Mouse (Mus musculus) 416B (cell line): Measurements from ENCODE around the gene Sf3a1.
A peak's percentile ranks its signal among the peaks of the same experiment; 100 is the strongest.

Experiments used
- DNase-seq: peaks from one replicate; pipeline ENCODE4 v3.0.0; 2011; ENCODE audit warnings: low read depth

Gene Sf3a1

DNA sequence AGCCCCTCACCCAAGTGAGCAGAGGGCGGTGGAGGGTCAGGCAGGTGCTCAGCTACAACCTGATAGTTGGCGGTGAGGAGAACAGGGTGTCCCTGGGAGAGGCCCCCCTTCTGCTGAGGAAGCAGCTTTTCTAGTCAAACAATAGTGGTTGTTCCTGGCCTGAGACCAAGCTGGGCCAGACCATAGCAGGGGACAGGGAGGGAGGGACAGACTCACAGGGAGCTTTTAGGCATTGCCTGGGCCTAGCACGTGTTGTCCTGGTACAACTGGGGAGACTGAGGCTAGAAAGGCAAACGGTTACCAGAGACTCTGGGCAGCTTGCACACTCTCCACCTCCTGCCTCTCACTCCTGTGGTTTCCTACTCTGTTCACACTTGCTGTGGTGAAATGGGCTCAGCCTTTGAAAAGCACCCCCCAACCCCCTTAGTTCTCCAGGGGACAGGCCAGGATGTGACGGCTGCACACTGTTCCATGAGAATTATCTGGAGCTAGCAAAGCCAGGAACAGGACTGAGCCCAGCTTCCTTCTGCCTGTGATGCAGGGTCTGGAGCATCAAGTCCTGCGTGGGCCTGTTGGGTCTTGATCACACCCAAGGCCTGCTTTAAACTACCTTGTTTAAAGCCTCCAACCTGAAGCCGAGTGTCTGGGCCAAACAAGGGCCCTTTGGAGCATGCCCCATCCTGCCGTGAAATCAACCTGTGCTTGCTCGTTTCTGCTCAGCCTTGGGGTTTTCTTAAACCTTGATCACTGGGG is 56.3 kb downstream of the Sf3a1 start:
- no peak for DNase-seq

DNA sequence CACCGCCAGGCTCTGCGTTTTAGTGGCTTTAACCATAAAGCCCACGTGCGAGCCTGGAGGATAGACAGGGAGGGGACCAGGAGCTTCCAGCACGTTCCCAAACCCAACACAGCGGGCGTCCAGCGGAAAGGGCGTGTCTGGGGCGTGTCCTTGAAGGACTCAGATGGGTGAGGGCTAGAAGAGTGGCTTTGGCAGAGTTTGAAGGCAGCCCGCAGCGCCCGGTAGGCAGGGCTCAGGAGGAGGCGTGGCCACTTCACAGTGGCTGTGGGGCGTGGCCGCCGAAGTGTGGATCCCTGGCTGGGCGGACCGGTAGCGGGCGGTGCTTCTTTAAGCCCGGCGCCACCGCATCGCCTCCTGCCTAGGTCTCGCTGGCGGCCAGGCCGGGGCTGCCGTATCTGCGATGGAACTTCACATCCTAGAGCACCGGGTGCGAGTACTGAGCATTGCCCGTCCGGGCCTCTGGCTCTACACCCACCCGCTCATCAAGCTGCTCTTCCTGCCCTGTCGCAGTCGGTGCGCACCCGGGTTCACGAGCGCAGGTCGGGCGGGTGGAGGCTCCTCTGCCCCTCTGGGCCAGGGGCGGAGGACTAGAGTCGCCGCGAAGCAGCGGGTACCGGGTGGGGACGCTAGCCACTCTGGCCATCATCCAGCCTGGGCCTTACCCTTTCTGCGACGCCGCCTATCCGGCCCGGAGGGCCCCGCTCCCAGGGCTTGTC is 57.9 kb downstream of the Sf3a1 start, which contains the start of gene Castor1:
TSS of gene Castor1 (plus strand) at position 312 of the 716 bp plus-strand sequence.
- DNase-seq = no peak

DNA sequence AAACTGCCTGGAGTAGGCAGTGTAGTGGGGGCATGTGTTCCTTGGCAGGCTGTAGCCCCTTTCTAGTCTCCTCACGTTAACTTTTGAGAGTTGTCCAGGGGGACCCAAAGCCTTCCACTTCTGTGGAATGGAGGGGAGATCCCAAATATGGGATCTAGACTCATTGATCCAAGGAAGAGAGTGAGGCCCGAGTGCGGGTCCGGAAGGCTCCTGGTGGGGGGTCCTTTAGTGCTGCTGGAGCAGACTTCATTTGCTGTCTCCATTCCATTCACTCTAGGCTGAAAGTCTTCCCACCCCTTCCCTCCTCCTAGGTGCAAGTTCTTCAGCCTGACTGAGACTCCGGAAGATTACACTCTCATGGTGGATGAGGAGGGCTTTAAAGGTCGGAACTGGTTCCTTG is 58.5 kb downstream of the Sf3a1 start:
- DNase-seq = no peak

DNA sequence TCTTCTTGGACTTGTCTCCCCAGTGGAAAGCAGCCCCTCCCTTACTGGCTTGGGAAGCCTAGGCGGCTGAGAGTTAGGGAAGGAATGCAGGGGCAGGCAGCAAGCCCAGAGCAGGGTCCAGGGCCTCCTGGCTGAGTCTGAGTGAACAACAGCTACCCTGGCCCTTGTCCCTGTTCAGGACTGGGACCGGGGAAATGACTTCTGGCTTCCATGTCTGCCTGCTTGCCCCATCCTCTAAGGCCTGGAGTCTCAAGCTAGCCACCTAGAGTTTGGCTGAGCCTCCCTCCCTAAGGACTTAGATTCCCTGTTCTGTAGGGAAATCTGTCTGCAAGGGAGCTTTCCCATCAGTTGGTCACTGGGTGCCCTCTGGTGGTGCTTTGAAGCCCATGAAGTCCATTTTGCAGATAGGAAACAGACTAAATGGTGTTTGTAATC is 59.2 kb downstream of the Sf3a1 start:
- DNase-seq = peak; percentile 81

DNA sequence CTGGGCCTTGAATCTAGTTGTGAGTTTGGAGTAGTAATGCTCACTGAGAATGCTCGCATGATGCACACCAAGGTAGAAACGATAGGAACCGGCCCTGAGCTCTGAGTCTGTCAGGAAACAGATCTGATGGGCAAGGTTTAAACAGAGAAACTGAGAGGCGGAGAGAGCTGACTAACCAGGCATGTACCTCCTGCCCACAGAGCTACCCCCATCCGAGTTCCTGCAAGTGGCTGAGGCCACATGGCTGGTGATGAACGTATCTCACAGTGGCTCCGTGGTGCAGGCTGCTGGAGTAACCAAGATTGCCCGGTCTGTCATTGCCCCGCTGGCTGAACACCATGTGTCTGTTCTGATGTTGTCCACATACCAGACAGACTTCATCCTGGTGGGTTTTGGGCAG is 59.8 kb downstream of the Sf3a1 start:
- no peak for DNase-seq

DNA sequence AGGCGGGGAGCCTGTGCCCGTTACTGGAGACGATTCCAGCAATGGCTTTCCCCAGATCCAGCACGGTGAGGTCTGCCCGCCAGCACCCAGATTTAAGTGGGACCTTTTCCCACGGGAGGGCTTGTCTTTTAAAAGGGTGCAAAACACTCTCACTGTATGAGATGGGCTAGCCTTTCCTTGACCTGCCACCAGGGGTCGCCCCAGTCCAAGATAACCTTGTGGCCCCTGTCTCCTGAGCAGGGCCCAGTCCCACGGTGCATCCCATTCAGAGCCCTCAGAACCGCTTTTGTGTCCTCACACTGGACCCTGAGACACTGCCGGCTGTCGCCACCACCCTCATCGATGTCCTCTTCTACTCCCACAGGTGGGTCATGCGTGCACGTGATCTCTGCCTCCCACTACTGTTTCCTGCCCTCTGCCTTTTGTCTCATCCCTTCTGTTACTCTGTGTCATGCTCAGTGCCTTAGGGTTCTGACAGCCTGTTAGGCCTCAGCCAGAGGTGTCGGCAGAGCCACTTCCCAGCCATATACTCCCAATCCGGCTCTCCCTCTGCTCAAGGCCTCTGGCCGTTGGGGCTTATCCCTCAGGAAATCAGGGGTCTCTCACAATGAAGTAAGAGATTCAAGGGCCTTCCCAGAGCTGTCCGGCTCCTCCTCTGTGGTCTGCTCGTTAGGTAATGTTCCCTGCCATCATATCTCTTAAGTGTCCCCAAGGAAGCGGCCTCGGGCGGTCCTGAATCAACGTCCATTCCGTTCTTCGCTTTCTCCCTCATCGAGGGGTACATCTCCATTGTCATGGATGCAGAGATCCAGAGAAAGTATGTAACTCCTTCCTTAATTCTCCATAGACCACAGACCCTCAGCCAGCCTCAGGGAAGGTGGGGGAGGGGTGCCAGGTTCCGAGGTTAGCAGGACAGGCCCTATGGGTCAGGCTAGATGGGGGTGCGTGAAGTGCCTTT is 60.6 kb downstream of the Sf3a1 start:
- peak; percentile 76 for DNase-seq

DNA sequence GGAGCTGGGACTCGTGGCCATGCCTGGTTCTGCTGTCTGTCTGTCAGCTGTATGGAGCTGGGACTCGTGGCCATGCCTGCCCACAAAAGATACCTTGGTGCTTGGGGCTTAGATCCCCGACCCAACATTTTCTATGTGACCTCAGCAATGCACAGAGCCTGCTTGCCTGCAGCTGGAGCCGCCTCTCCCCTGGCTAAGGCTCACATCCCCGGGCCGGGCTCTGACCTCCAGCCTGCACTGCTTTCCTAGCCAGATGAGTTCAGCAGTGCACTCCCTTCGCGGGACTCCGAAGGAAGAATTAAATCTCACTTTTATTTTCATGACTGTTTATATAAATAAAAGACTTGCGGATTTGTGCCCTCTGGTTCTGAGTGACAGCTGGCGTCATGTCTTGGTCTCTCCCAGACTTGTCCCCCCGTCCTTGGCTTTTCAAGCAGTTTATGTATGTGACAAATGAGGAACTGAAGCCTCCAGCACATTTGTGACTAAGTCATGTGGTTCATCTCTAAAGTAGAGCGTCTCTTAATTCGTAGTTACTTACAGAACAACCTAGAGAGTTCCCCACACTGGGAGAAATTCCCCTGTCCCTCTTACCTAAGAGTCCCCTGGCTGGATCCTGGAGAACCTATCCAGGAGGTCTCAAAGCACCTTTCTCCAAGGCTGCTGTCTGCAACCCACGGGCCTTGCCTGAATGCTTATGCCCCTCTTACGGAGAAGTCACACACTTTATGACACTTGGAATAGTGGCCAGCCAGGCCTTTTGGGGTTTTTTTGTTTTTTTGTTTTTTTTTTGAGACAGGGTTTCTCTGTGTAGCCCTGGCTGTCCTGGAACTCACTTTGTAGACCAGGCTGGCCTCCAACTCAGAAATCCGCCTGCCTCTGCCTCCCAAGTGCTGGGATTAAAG is 62.1 kb downstream of the Sf3a1 start:
- DNase-seq = no peak

DNA sequence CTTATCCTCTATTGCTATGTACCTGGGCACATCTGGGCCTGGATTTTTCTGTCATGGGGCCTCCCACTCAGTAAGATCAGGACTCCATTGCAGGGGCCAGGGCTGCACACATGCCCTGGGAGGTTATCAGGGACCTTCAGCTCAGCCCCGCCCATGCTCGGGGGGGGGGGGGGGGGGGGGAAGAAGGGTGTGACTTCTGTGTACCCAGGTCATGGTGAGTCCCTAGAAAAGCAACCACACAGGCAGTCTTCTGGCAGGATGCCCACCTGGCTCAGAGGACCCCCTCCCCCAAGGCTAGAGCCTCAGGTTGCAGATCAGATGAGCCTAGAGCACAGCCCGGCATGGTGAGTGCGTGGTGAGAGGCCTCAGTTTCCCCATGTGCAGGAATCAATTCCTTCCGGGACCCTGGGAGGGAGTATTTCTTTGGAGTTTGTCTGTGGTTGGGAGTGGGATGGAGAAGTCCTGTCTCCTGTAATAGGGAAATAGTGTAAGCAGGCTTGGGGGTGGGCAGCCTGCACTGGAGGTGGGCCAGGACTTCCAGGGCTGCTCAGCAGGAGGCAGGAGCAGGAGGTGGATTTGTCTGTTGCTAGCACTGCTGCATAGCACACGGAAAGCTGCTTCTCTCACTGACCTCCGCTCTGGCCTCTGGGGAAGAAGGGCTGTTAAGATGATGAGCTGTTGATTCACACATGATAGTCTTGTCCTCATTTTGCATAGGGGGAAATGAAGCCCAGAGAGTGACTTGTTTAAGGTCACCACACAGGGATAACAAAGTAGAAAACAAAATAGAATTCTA is 63.4 kb downstream of the Sf3a1 start:
- no peak for DNase-seq

DNA sequence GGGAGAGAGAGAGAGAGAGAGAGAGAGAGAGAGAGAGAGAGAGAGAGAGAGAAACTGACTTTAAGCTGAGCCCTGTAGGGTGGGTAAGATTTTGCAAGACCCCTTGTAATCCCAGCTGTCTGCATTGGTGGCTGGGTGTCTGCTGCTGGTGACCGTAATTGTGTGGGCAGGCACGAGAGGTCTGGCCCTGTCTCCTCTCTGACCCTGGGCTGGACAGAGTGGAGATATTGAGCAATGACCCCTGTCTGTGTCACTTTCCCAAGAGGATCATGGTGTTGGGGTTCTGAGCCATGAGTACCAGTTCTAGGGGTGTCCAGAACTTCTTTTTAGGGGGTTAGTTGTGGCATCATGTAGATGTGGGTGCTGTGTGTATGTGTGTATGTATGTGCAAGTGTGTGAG is 64.1 kb downstream of the Sf3a1 start:
- no peak for DNase-seq

DNA sequence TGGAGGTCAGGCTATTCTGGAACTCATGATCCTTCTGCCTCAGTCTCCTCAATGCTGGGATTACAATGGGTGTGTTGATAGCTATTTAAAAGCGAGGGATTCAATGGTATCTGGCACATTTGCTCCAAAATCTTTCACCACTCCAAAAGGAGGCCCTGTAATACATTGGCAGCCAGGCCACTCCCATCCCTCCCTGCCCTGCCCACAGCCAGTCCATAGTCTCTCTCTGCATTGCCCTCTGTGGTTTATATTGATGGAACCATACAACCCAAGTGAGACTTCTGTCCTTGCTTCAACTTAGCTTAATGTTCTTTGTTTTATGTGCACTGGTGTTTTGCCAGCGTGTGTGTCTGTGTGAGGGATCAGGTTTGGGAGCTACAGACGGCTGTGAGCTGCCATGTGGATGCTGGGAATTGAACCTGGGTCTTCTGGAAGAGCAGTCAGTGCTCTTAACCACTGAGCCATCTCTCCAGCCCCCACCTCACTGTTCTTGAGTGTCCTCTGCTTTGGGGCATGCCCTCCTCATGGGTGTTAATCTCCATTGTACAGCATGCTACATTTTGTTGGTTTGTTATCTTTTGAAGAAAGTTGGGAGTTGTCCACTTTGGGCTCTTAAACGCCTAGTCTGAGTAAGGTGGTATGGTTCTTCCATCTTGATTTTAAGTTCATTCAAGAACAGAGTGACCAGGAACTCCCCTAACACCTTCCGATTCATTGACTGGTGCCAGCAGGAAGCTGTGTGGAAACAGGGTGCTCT is 66.6 kb downstream of the Sf3a1 start:
- DNase-seq = no peak

DNA sequence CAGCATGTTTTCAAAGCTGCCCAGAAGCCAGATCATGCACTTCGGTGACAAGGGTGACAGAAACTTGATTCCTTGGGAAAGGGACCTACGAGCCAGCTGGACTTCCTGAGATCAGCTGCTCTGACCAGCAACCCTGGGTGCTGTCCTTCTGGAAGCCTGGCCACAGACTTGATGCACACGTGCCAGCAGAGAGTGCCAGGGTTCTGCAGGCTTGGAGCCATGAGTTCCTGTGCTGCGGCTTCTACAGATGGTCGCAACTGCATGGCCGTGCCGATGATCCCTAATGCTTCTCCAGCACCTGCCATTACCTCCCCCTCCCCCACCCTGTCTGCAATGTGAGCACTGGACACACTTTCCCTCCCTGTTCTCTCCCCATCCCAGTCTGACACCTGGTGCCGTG is 68.3 kb downstream of the Sf3a1 start:
- DNase-seq = no peak

DNA sequence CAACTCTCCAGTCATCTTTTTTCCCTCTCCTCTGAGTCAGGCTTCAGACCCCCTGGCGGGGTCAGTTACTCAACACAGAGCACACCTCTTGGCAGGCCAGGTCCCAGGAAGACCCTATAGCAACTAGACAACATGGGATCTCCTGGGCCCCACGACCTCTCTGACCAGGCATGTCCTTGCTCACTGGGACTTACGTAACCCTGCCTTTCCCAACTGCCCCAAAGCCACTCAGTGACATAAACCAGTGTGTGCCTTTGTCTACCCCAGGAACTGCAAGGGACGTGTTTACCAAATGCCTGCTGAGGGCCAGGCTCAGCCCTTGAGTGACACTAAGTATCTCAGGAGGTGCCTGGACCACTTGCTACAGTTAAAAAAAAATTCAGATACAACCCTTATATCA is 69.7 kb downstream of the Sf3a1 start:
- peak; percentile 48 for DNase-seq

DNA sequence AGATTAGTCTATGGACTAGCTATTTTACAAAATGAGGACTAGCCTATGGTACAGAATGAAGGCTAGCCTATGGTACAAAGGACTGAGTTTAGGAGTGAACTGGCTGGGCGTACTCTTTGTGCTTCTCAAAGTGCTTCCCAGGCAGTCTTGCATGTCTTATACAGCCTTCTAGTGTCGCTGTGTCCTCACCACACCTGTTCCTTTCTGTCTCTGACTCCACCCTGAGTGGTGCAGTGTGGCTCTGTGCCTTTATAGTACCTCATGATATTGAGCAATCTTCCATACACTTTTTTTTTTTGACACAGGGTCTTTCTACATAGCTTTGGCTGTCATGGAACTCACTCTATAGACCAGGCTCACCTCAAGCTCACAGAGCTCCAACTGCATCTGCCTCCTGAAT is 71.3 kb downstream of the Sf3a1 start:
- DNase-seq = no peak
